Mouse (Mus musculus) MEL (cell line): ENCODE measurements around the gene Apmap. TPM values are rescaled to one million over a fixed set of nuclear protein-coding genes. Genes with fewer than 3 reads are reported as not detected.

Source experiments
- DNase-seq: peaks from one replicate; pipeline ENCODE4 v3.0.0; 2011; ENCODE audit warnings: low read depth, low spot score
- H3K27ac ChIP-seq: 2 replicates; pipeline ENCODE4 v1.5.1; 2012; ENCODE audit warnings: low read depth, mild to moderate bottlenecking, control low read depth, low read length, moderate library complexity; ENCODE audit not compliant: control insufficient read depth
- H3K27me3 ChIP-seq, 2 experiments: fragments of 150-350 bp in 1 of 2; sonication (generic) in 1 of 2; 2 replicates each; pipeline ENCODE4 v1.6.1; 2012; ENCODE audit warnings: low read length in 2 of 2, mild to moderate bottlenecking in 2 of 2, improper control_type of control experiment in 1 of 2, moderate library complexity in 1 of 2; ENCODE audit not compliant: insufficient read depth in 2 of 2, control insufficient read depth in 1 of 2
- H3K36me3 ChIP-seq, 2 experiments: 2 replicates each; pipeline ENCODE4 v1.6.1; 2012 to 2014; ENCODE audit warnings: low read length in 2 of 2, improper control_type of control experiment in 1 of 2, inconsistent platforms in 1 of 2, mild to moderate bottlenecking in 1 of 2; ENCODE audit not compliant: insufficient read depth in 2 of 2, control insufficient read depth in 1 of 2
- H3K4me1 ChIP-seq, 2 experiments: fragments of 150-350 bp in 1 of 2; sonication (generic) in 1 of 2; 2 replicates each; pipeline ENCODE4 v1.6.1; 2012; ENCODE audit warnings: low read length in 2 of 2, improper control_type of control experiment in 1 of 2, mild to moderate bottlenecking in 1 of 2; ENCODE audit not compliant: insufficient read depth in 2 of 2, control insufficient read depth in 1 of 2
- H3K4me3 ChIP-seq, 2 experiments: fragments of 150-350 bp in 1 of 2; sonication (generic) in 1 of 2; 2 replicates each; pipeline ENCODE4 v1.5.1; 2012; ENCODE audit warnings: low read depth in 2 of 2, low read length in 2 of 2, mild to moderate bottlenecking in 2 of 2, moderate library complexity in 2 of 2, control low read depth in 1 of 2, improper control_type of control experiment in 1 of 2; ENCODE audit not compliant: control insufficient read depth in 1 of 2, insufficient read depth in 1 of 2
- H3K79me2 ChIP-seq: 2 replicates; pipeline ENCODE4 v1.6.1; 2012; ENCODE audit warnings: mild to moderate bottlenecking, low read length, moderate library complexity; ENCODE audit not compliant: control insufficient read depth, poor library complexity, insufficient read depth
- H3K9ac ChIP-seq: 2 replicates; pipeline ENCODE4 v1.6.1; 2012; ENCODE audit warnings: low read depth, mild to moderate bottlenecking, control low read depth, low read length, moderate library complexity; ENCODE audit not compliant: control insufficient read depth, poor library complexity, severe bottlenecking
- H3K9me3 ChIP-seq: fragments of 150-350 bp; sonication (generic); replicated peaks from 2 replicates; pipeline ENCODE4 v1.6.1; 2012; ENCODE audit warnings: mild to moderate bottlenecking, low read length, improper control_type of control experiment, moderate library complexity; ENCODE audit not compliant: insufficient read depth
- BHLHE40 ChIP-seq: IDR thresholded peaks from 2 replicates; pipeline ENCODE4 v1.6.1; 2012; ENCODE audit warnings: low read depth, mild to moderate bottlenecking, inconsistent platforms, low read length, improper control_type of control experiment, borderline replicate concordance
- CTCF ChIP-seq, 3 experiments: IDR thresholded peaks in 2 of 3; conservative IDR thresholded peaks in 1 of 3; 2 replicates each; pipeline ENCODE4 v1.5.1; 2011 to 2012; ENCODE audit warnings: low read length in 3 of 3, low read depth in 2 of 3, mild to moderate bottlenecking in 2 of 3, improper control_type of control experiment in 1 of 3, inconsistent platforms in 1 of 3, mixed read lengths in 1 of 3, moderate library complexity in 1 of 3; ENCODE audit not compliant: control insufficient read depth in 1 of 3, insufficient read depth in 1 of 3, poor library complexity in 1 of 3, severe bottlenecking in 1 of 3
- ELF1 ChIP-seq: IDR thresholded peaks from 2 replicates; pipeline ENCODE4 v1.6.1; 2014; ENCODE audit warnings: low read depth, mild to moderate bottlenecking, inconsistent platforms, low read length, improper control_type of control experiment, moderate library complexity
- JUND ChIP-seq: IDR thresholded peaks from 2 replicates; pipeline ENCODE4 v1.6.1; 2011; ENCODE audit warnings: low read depth, mild to moderate bottlenecking, improper control_type of control experiment, low read length
- KAT2A ChIP-seq: conservative IDR thresholded peaks from 2 replicates; pipeline ENCODE4 v1.6.1; 2012; ENCODE audit warnings: low read depth, low read length, improper control_type of control experiment, inconsistent platforms
- MAX ChIP-seq: IDR thresholded peaks from 2 replicates; pipeline ENCODE4 v1.6.1; 2011; ENCODE audit warnings: low read length, improper control_type of control experiment
- MEF2A ChIP-seq: IDR thresholded peaks from 2 replicates; pipeline ENCODE4 v1.6.1; 2014; ENCODE audit warnings: low read depth, mild to moderate bottlenecking, inconsistent platforms, low read length, improper control_type of control experiment; ENCODE audit not compliant: poor library complexity, insufficient replicate concordance, severe bottlenecking; ENCODE audit errors: extremely low read depth
- MXI1 ChIP-seq: IDR thresholded peaks from 2 replicates; pipeline ENCODE4 v1.6.1; 2011; ENCODE audit warnings: mild to moderate bottlenecking, low read depth, low read length, improper control_type of control experiment
- MYB ChIP-seq: IDR thresholded peaks from 2 replicates; pipeline ENCODE4 v1.6.1; 2011; ENCODE audit warnings: mild to moderate bottlenecking, low read depth, low read length, improper control_type of control experiment
- NELFE ChIP-seq: IDR thresholded peaks from 2 replicates; pipeline ENCODE4 v1.6.1; 2011; ENCODE audit warnings: low read depth, low read length, improper control_type of control experiment
- POLR2AphosphoS2 ChIP-seq: IDR thresholded peaks from 2 replicates; pipeline ENCODE4 v1.6.1; 2011; ENCODE audit warnings: low read length, improper control_type of control experiment
- POLR2AphosphoS5 ChIP-seq: IDR thresholded peaks from 2 replicates; pipeline ENCODE4 v1.6.1; 2012; ENCODE audit warnings: low read depth, borderline replicate concordance, mild to moderate bottlenecking, inconsistent platforms, low read length, moderate library complexity, mixed read lengths
- RAD21 ChIP-seq: IDR thresholded peaks from 2 replicates; pipeline ENCODE4 v1.6.1; 2011; ENCODE audit warnings: mild to moderate bottlenecking, low read depth, low read length, improper control_type of control experiment
- RCOR1 ChIP-seq: IDR thresholded peaks from 2 replicates; pipeline ENCODE4 v1.6.1; 2012; ENCODE audit warnings: low read depth, mild to moderate bottlenecking, inconsistent platforms, low read length, improper control_type of control experiment
- SIN3A ChIP-seq: IDR thresholded peaks from 2 replicates; pipeline ENCODE4 v1.6.1; 2012; ENCODE audit warnings: low read length, improper control_type of control experiment, inconsistent platforms
- SMC3 ChIP-seq: IDR thresholded peaks from 2 replicates; pipeline ENCODE4 v1.6.1; 2011; ENCODE audit warnings: low read depth, low read length, improper control_type of control experiment
- TAL1 ChIP-seq: IDR thresholded peaks from 2 replicates; pipeline ENCODE4 v1.6.1; 2012; ENCODE audit warnings: mild to moderate bottlenecking, inconsistent platforms, low read length, moderate library complexity, mixed read lengths
- TBP ChIP-seq: IDR thresholded peaks from 2 replicates; pipeline ENCODE4 v1.8.0; 2011; ENCODE audit warnings: low read depth, low read length, improper control_type of control experiment
- TCF12 ChIP-seq: IDR thresholded peaks from 2 replicates; pipeline ENCODE4 v1.6.1; 2014; ENCODE audit warnings: low read depth, mild to moderate bottlenecking, inconsistent platforms, low read length, improper control_type of control experiment, moderate library complexity
- UBTF ChIP-seq: IDR thresholded peaks from 2 replicates; pipeline ENCODE4 v1.6.1; 2012; ENCODE audit warnings: low read depth, mild to moderate bottlenecking, inconsistent platforms, low read length, improper control_type of control experiment, moderate library complexity, borderline replicate concordance; ENCODE audit not compliant: insufficient read depth
- polyA plus RNA-seq, 2 experiments: library from polyadenylated mRNA; stranded (reverse) in 1 of 2; unstranded in 1 of 2; fragments of >175 nt in 1 of 2; fragments of >200 nt in 1 of 2; gene quantifications; 2 replicates each; pipeline versions ENCODE4 v1.2.1 to v1.2.4; 2012; ENCODE audit warnings: low replicate concordance in 2 of 2, low read depth in 1 of 2; ENCODE audit not compliant: insufficient read length in 2 of 2, insufficient read depth in 1 of 2, missing spikeins in 1 of 2
- total RNA-seq: library from RNA; depleted of rRNA; stranded (reverse); fragments of 300-350 nt; gene quantifications from 2 replicates; pipeline ENCODE4 v1.2.3, GENCODE M21; 2012

Apmap gene
- total and polyA plus RNA-seq, 3 experiments, result 26.4 to 29.4 TPM; not detected in 1

GRCm38 (mm10) chr2:150654814-150655213, 46.4 kb upstream of the Apmap start:
- no peak overlapping the region for H3K27ac ChIP-seq
- no peaks in the 10 kb centered on the region for H3K79me2 ChIP-seq
- no peak overlapping the region for H3K4me3 ChIP-seq
- no peaks in the 10 kb centered on the region for H3K9me3 ChIP-seq
- H3K36me3 ChIP-seq, result no peaks in the 10 kb centered on the region
- TF ChIP-seq POLR2AphosphoS2, result no peak
- no peak for TF ChIP-seq POLR2AphosphoS5
- TF ChIP-seq TCF12, result no peak
- no peak for TF ChIP-seq CTCF (IDR thresholded peaks at IDR 0.05 in 2 of 3, conservative IDR thresholded peaks at IDR 0.05 in 1 of 3; ENCODE audit: control insufficient read depth in 1 of 3, insufficient read depth in 1 of 3, low read depth in 2 of 3, low read length in 3 of 3, poor library complexity in 1 of 3, severe bottlenecking in 1 of 3)
- H3K27me3 ChIP-seq, result no peaks in the 10 kb centered on the region
- H3K9ac ChIP-seq, result no peak overlapping the region
- DNase-seq, result no peak
- no peaks in the 10 kb centered on the region for H3K4me1 ChIP-seq

- Histone ChIP-seq H3K4me1 (no peaks in the 10 kb centered on the region), H3K4me3 (no peak overlapping the region), H3K9me3 (no peaks in the 10 kb centered on the region), H3K27ac (no peak overlapping the region), H3K36me3 (no peaks in the 10 kb centered on the region), H3K27me3 (no peaks in the 10 kb centered on the region), H3K79me2 (no peaks in the 10 kb centered on the region), H3K9ac (no peak overlapping the region)
- TF ChIP-seq BHLHE40 (no peak), UBTF (no peak), ELF1 (no peak), MYB (no peak), RCOR1 (no peak), MEF2A (no peak), KAT2A (no peak), MXI1 (no peak), SIN3A (no peak), TAL1 (no peak)
- no peak for DNase-seq
Measured at GRCm38 (mm10) chr2:150651366-150651765, 43.0 kb upstream of the Apmap start.

- Histone ChIP-seq H3K27me3 (no peaks in the 10 kb centered on the region), H3K36me3 (no peaks in the 10 kb centered on the region), H3K4me3 (no peak overlapping the region), H3K27ac (no peak overlapping the region), H3K9ac (no peak overlapping the region), H3K4me1 (no peaks in the 10 kb centered on the region), H3K9me3 (no peaks in the 10 kb centered on the region), H3K79me2 (no peaks in the 10 kb centered on the region)
- no peak for DNase-seq
- TF ChIP-seq NELFE (no peak), ELF1 (no peak), SIN3A (no peak), UBTF (no peak), CTCF (IDR thresholded peaks at IDR 0.05 in 2 of 3, conservative IDR thresholded peaks at IDR 0.05 in 1 of 3; ENCODE audit: control insufficient read depth in 1 of 3, insufficient read depth in 1 of 3, low read depth in 2 of 3, low read length in 3 of 3, poor library complexity in 1 of 3, severe bottlenecking in 1 of 3) (no peak), MXI1 (no peak), TBP (no peak), MAX (no peak), TCF12 (no peak), JUND (no peak), SMC3 (no peak), POLR2AphosphoS5 (no peak), RAD21 (no peak)
Measured at GRCm38 (mm10) chr2:150650511-150651074, 42.2 kb upstream of the Apmap start.
